Mouse (Mus musculus) hindbrain, embryonic 11.5 days (tissue): ENCODE results near the gene Lix1. TPM values are rescaled to one million over a fixed set of nuclear protein-coding genes. Genes with fewer than 3 reads are reported as not detected.
"Not testable (repeated sequence)": the region's sequence is repeated elsewhere in the genome, so short reads cannot be mapped to it uniquely, and the experiment has no call there.

Source experiments
- ATAC-seq: fragments of 200-750 bp; cut with Nextera tagmentation; 2 replicates; pipeline ENCODE4 v1.8.0; 2017; ENCODE audit warnings: mild to moderate bottlenecking, moderate TSS enrichment, moderate library complexity; ENCODE audit not compliant: low FRiP score
- DNase-seq: peaks from one replicate; pipeline ENCODE4 v3.0.0-alpha.2; 2015; ENCODE audit warnings: low spot score
- H3K27ac ChIP-seq: fragments of 300-500 bp; sonication (generic); 2 replicates; pipeline ENCODE4 v1.5.1; 2014; ENCODE audit warnings: mild to moderate bottlenecking, low read depth, low read length
- H3K27me3 ChIP-seq: fragments of 300-500 bp; sonication (generic); 2 replicates; pipeline ENCODE4 v1.6.1; 2014; ENCODE audit warnings: mild to moderate bottlenecking, low read length, moderate library complexity, mixed read lengths; ENCODE audit not compliant: control insufficient read depth, insufficient read depth
- H3K36me3 ChIP-seq: fragments of 300-500 bp; sonication (generic); 2 replicates; pipeline ENCODE4 v1.6.1; 2014; ENCODE audit warnings: mild to moderate bottlenecking, low read length, moderate library complexity, mixed read lengths; ENCODE audit not compliant: control insufficient read depth, insufficient read depth
- H3K4me1 ChIP-seq: fragments of 300-500 bp; sonication (generic); replicated peaks from 2 replicates; pipeline ENCODE4 v1.6.1; 2014; ENCODE audit warnings: low read length, mixed read lengths; ENCODE audit not compliant: control insufficient read depth, insufficient read depth
- H3K4me2 ChIP-seq: fragments of 300-500 bp; sonication (generic); replicated peaks from 2 replicates; pipeline ENCODE4 v1.6.1; 2014; ENCODE audit warnings: mild to moderate bottlenecking, low read depth, low read length
- H3K4me3 ChIP-seq: fragments of 300-500 bp; sonication (generic); 2 replicates; pipeline ENCODE4 v1.5.1; 2014; ENCODE audit warnings: low read depth, low read length
- H3K9ac ChIP-seq: fragments of 300-500 bp; sonication (generic); 2 replicates; pipeline ENCODE4 v1.6.1; 2014; ENCODE audit warnings: low read depth, low read length
- H3K9me3 ChIP-seq: fragments of 300-500 bp; sonication (generic); 2 replicates; pipeline ENCODE4 v1.6.1; 2016; ENCODE audit warnings: low read length; ENCODE audit not compliant: control insufficient read depth
- WGBS: fragments of 180-500 bp; shearing (Covaris S2); extraction: QIAGEN DNeasy Blood & Tissue Kit; methylation state at CpG from one replicate; pipeline ENCODE4 v1.1.7; 2014; 5-methylcytosine and 5-hydroxymethylcytosine counted together
- polyA plus RNA-seq: library from polyadenylated mRNA; unstranded; fragments of >200 nt; fragmentation: Nextera tagmentation; extraction: Ambion mirVana; gene quantifications from 2 replicates; pipeline ENCODE4 v1.2.1, GENCODE M21; 2014

Gene Lix1
- polyA plus RNA-seq, 1 experiment from 2014 or later: 21.1 TPM

GRCm38 (mm10) chr17:17492116-17492515, 89.6 kb downstream of the Lix1 start:
- H3K27ac ChIP-seq: no peak overlapping the region
- H3K9ac ChIP-seq: no peak overlapping the region
- no peak for DNase-seq
- H3K36me3 ChIP-seq: no peaks in the 10 kb centered on the region
- H3K4me3 ChIP-seq: no peak overlapping the region
- WGBS: 84% methylated on average over 8 of the region's 8 CpGs
- H3K27me3 ChIP-seq: no peaks in the 10 kb centered on the region
- H3K4me1 ChIP-seq: no peaks in the 10 kb centered on the region
- no peak overlapping the region for H3K4me2 ChIP-seq
- no peaks in the 10 kb centered on the region for H3K9me3 ChIP-seq
- no peak for ATAC-seq

- not testable (repeated sequence) for DNase-seq, H3K9ac ChIP-seq, H3K36me3 ChIP-seq, ATAC-seq, H3K27me3 ChIP-seq, H3K4me2 ChIP-seq, H3K4me1 ChIP-seq, H3K27ac ChIP-seq, H3K9me3 ChIP-seq, H3K4me3 ChIP-seq
These were observed 93.8 kb downstream of the Lix1 start for GRCm38 (mm10) chr17:17496234-17496633.

GRCm38 (mm10) chr17:17496730-17497129, 94.3 kb downstream of the Lix1 start:
- DNase-seq (no peak), ATAC-seq (no peak)
- no peaks in the 10 kb centered on the region for H3K4me1 ChIP-seq
- no peak overlapping the region for H3K4me2 ChIP-seq
- H3K27ac ChIP-seq: no peak overlapping the region
- no peaks in the 10 kb centered on the region for H3K36me3 ChIP-seq
- WGBS: 91% methylated on average over 7 of the region's 7 CpGs
- H3K27me3 ChIP-seq: no peaks in the 10 kb centered on the region
- no peak overlapping the region for H3K4me3 ChIP-seq
- H3K9ac ChIP-seq: no peak overlapping the region
- H3K9me3 ChIP-seq: no peaks in the 10 kb centered on the region

- no peak overlapping the region for H3K4me2 ChIP-seq
- H3K4me3 ChIP-seq: no peak overlapping the region
- H3K36me3 ChIP-seq: no peaks in the 10 kb centered on the region
- DNase-seq: no peak
- H3K9ac ChIP-seq: no peak overlapping the region
- WGBS: 39% methylated on average over 1 of the region's 1 CpGs
- no peaks in the 10 kb centered on the region for H3K27me3 ChIP-seq
- ATAC-seq: no peak
- H3K4me1 ChIP-seq: no peaks in the 10 kb centered on the region
- no peak overlapping the region for H3K27ac ChIP-seq
- H3K9me3 ChIP-seq: no peaks in the 10 kb centered on the region
These were observed 96.4 kb downstream of the Lix1 start for GRCm38 (mm10) chr17:17498848-17499247.

- Histone ChIP-seq H3K4me3 (no peak overlapping the region), H3K27ac (no peak overlapping the region), H3K9me3 (no peaks in the 10 kb centered on the region), H3K9ac (no peak overlapping the region), H3K4me1 (no peaks in the 10 kb centered on the region), H3K36me3 (no peaks in the 10 kb centered on the region), H3K27me3 (no peaks in the 10 kb centered on the region), H3K4me2 (no peak overlapping the region)
- 79% methylated on average over 3 of the region's 3 CpGs for WGBS
- ATAC-seq: no peak
- DNase-seq: no peak
These were observed 96.8 kb downstream of the Lix1 start for GRCm38 (mm10) chr17:17499278-17499677.

GRCm38 (mm10) chr17:17506677-17507076, 104.2 kb downstream of the Lix1 start:
- no peak overlapping the region for H3K9ac ChIP-seq
- no peaks in the 10 kb centered on the region for H3K4me1 ChIP-seq
- no peak overlapping the region for H3K4me2 ChIP-seq
- no peak overlapping the region for H3K27ac ChIP-seq
- DNase-seq: no peak
- WGBS: 87% methylated on average over 10 of the region's 10 CpGs
- ATAC-seq: no peak
- H3K4me3 ChIP-seq: no peak overlapping the region
- H3K9me3 ChIP-seq: no peaks in the 10 kb centered on the region
- no peaks in the 10 kb centered on the region for H3K36me3 ChIP-seq
- no peaks in the 10 kb centered on the region for H3K27me3 ChIP-seq

Other genes with a start within 250 kb of the Lix1 start
- gene Riok2, start 28.4 kb upstream of the Lix1 start, polyA plus RNA-seq: 33.8 and 34.1 TPM in 2 replicates
- 7.1 and 10.7 TPM in 2 replicates for gene Lnpep, start 222.4 kb downstream of the Lix1 start, polyA plus RNA-seq